Mouse (Mus musculus) lung, postnatal 10 days (tissue): ENCODE results near the gene Lrig1.

Source experiments
- DNase-seq: peaks from one replicate; pipeline ENCODE4 v3.0.0; 2021

Lrig1 gene

GRCm38 (mm10) chr6:94604546-94604945 is 95.4 kb downstream of the Lrig1 start:
- no peak for DNase-seq

- DNase-seq, result no peak
These were observed 95.9 kb downstream of the Lrig1 start for GRCm38 (mm10) chr6:94604072-94604471.

DNA sequence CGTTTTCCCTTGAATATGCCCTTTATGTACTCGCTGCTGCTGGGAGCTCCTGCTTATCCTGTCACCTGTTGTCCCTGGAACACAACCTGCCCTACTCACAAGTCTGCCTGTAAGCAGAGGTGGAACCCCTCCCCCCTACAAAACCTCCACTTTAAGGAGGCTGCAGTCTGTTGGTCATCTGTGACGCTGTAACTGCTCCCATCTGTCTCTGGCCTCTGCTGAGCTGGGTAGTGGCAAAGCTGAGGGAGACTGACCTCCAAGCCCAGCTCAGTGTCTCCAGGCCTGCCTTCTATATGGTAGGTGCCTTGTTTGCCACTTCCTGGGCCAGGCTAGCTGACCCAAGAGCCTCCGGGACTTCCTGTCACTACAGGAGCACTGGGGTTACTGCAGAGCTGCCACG is 98.1 kb downstream of the Lrig1 start:
- no peak for DNase-seq

DNA sequence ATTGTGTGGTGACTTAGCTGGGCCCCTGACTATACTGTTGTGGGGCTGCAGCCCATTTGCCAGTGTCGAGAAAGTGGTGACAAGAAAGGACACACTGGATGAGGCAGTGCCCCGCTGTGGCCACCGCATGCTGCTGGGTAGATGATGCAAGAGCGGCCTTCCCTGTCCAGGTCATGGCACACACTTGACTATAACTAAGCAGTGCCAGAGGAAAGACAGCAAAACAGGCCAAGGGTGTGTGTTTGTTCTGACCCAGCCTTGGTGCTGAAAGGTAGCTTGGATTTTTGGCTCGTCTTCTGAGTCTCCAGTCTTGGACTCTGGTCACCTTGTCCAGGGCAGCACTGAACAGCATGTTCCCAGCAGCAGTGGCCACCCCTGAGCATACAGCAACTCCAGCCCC is 98.9 kb downstream of the Lrig1 start:
- DNase-seq, result peak; percentile 19

DNA sequence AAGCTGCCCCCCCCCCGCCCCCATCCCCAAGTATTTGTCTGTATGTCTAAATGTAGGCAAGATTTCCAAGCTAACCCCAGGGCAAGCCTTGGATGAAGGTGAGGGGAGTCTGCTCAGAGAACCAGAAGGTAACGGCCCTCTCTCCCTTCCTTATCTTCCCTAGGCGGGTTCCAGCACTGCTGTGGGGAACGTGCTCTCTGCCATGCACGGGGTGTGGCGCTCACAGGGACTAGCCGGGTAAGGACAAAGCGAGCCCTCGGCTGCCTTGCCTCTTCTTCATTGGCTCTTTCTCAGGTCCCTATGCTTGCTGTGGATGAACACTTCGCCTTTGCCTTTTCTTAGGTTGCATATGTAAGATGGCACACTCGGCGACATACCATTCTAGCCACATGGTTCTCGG is 100.9 kb downstream of the Lrig1 start:
- no peak for DNase-seq

GRCm38 (mm10) chr6:94598421-94598820 is 101.5 kb downstream of the Lrig1 start:
- DNase-seq, result no peak

DNA sequence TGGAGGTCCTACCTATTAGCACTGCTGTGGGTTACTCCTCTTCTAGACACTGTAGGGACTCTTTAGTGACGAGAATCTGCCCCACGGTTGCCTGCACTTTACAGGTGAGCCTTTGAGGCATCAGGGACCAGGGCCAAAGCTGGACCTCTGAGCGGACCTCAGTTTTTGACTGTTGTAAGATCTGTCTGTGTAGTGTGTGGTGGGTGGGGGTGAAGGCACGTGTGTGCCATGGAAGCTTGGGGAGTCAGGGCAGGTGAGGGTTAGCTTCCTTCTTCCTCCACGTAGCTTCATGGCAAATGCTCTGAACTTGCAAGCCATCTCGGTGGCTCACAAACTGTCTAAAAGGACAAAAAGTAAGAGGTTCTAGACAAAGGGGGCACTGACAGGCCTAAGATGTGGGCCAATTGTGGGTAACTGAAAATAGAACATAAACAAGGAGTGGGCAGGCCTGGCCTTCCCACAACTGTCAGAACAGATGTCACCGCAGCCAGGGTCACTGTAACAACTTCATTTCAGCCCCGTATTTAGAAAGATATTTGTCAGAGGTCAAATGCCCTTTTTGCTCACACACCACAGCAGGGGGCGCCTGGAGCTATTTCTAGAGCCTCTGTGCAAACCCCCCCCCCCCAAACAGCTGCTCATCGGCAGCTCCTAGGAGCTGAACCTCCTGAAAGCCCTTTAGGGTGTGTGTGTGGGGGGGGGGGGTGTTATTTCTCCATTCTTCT is 103.0 kb downstream of the Lrig1 start:
- DNase-seq, result peak; percentile 43

- DNase-seq, result no peak
These were observed 103.8 kb downstream of the Lrig1 start for GRCm38 (mm10) chr6:94596051-94596760.

- no peak for DNase-seq
These were observed 104.8 kb downstream of the Lrig1 start for GRCm38 (mm10) chr6:94595206-94595605.

DNA sequence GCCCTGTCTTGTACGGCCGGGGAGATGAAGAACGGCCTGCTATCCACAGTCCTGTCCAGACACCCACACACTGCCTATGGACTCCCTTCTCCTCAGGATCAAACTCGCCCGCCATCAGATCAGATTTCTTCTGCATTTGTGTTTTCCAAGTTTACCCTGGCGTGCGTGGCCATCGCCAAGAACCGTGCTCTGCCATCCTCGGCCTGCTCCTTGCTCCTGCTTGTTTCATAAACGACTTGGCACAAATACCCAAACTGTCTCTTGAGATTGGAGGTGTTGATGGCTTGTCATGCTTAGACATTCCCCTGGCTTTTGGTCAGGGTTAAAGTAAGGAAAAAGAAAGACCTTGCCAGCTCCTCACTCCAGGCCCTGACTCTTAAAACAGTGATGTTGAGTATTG is 105.2 kb downstream of the Lrig1 start:
- no peak for DNase-seq

DNA sequence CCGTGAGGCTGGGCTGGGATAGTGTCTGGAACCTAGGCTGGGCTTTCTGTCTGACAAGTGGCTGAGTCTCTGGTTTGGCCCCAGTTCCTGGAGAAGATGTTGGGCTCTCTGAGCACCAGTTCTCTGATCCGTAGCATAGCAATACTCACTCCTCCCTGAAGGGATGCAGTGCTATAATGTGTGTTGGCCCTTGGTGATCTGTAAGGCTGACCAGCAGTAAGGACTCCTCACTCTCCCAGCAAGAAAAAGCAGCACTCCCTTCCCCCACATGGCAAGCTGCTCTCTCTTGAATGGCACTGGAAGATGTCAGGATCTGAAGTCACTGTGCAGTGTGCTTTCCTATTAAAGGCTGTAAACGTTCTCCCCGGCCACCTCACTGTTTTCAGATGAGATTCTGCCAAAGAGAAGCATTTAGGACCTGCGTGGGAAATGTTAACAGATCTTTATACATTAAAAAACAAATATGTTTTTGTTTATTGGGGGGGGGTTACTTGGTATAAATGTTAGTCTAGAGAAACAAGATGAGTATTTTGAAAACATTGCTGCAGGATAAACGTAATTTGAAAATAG is 105.8 kb downstream of the Lrig1 start:
- DNase-seq, result no peak

DNA sequence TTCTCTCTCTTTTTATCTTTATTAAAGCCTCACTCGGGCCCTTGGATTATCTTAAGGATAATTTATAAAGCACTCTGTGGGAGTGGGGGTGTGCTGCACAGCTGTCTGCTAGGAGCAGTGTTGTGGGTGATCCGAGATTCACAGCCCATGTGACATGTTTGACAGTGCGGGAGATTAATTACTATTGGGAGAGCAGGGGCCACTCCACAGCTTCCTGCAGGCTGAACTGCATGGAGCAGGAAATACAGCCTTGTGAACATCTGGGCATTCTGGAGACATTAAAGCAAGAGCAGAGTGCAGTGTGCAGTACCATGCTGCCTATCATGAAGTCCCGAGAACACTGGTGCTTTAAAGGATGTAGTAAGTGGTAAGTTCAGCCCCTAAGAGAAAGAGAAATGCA is 107.2 kb downstream of the Lrig1 start:
- DNase-seq, result no peak

DNA sequence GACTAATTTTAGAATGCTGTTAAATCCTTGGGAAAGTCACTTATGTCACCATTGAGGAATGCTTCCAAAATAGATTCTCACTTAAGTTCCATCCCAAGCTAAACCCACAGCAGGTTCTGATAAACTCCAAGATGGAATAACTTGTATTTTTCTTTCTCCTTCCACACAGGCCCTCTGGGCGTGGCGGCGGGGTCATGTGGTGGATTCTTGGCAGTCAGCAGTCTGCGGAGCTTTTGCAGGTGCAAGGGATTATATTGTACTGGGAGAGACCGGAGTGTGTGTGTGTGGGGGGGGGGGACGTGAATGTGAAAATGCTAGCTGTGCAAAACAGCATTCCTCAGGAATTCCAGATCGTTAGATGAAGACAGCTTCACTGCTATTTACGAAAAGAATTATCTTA is 107.7 kb downstream of the Lrig1 start:
- DNase-seq, result no peak

GRCm38 (mm10) chr6:94588365-94588764 is 111.6 kb downstream of the Lrig1 start:
- DNase-seq, result no peak

- no peak for DNase-seq
These were observed 115.0 kb downstream of the Lrig1 start for GRCm38 (mm10) chr6:94584976-94585375.

- DNase-seq, result no peak
These were observed 115.7 kb downstream of the Lrig1 start for GRCm38 (mm10) chr6:94584147-94584695.

GRCm38 (mm10) chr6:94582055-94582454 is 117.9 kb downstream of the Lrig1 start:
- DNase-seq, result no peak

GRCm38 (mm10) chr6:94577991-94578390 is 122.0 kb downstream of the Lrig1 start:
- DNase-seq, result no peak

GRCm38 (mm10) chr6:94575526-94576166 is 124.3 kb downstream of the Lrig1 start:
- no peak for DNase-seq

GRCm38 (mm10) chr6:94568040-94568439 is 131.9 kb downstream of the Lrig1 start:
- DNase-seq, result no peak

DNA sequence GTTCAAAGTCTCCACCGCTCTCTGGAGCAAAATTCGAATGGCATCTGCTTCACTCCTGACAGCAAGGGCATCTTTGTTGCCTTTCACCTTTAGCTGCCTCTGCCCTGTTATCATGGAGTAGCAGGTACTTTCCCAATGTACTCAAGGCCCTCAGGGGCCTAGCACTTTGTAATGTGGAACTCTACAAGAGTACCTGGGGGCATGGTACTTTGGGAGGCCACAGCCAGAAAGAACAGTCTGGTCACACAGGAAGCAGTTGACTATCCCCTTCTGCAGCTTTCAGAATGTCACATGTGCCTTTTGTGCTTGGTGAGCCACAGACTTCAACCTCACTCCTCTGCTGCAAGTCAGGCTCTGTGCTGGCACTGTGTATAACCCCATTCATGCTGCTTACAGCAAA is 134.2 kb downstream of the Lrig1 start:
- no peak for DNase-seq

DNA sequence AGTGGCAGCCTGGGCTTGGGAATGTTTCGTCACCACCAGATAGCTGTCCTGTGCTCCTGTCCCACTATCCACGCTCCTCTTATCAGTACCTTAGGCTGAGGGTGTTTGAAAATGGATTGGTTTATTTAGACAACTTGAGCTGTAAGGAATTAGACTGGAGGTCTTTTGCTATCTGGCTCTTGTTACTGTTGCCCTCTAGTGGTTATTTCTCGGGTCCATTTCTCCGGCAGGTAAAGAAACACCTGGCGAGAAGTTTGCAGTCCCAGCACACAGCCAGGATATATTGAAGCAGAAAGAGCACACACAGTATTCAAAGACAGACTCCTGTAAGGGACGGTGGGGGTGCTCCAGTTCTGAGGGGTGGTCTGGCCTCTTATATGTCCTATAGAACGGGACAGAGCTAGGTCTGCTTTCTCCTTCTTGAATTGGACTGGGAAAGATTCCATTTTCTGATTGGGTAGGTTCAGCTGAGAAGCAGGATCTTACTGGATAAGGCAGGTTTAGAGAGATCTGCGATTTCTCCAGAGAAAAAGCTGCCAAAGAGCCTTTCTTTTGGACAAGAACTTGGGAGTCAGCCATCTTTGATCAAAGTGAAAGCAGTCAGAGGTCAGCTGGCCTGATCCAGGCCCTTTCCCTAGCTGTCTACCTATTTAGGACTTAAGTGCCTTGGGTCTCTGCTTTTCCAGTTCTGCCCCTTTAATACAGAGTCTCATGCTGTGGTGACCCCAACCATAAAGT is 136.6 kb downstream of the Lrig1 start:
- no peak for DNase-seq

GRCm38 (mm10) chr6:94561346-94561745 is 138.6 kb downstream of the Lrig1 start:
- DNase-seq, result no peak
